Mouse (Mus musculus) E14TG2a.4 (cell line): Measurements from ENCODE around the gene Pop7.

ENCODE experiments used
- H3K27me3 ChIP-seq: 2 replicates; pipeline ENCODE4 v1.6.1; 2014; ENCODE audit warnings: low read length, control low read depth; ENCODE audit not compliant: insufficient read depth
- H3K36me3 ChIP-seq: 2 replicates; pipeline ENCODE4 v1.6.1; 2014; ENCODE audit warnings: low read length, control low read depth; ENCODE audit not compliant: insufficient read depth
- H3K4me1 ChIP-seq: replicated peaks from 2 replicates; pipeline ENCODE4 v1.6.1; 2014; ENCODE audit warnings: low read depth, low read length, control low read depth
- H3K4me3 ChIP-seq: replicated peaks from 2 replicates; pipeline ENCODE4 v1.5.1; 2014; ENCODE audit warnings: mild to moderate bottlenecking, low read length
- H3K9me3 ChIP-seq: 2 replicates; pipeline ENCODE4 v1.6.1; 2014; ENCODE audit warnings: low read length, control low read depth
- CTCF ChIP-seq: conservative IDR thresholded peaks from 2 replicates; pipeline ENCODE4 v1.5.1; 2014; ENCODE audit warnings: low read length
- NANOG ChIP-seq: IDR thresholded peaks from 2 replicates; pipeline ENCODE4 v1.6.1; 2014; ENCODE audit warnings: borderline replicate concordance, low read length, mixed read lengths
- POU5F1 ChIP-seq: IDR thresholded peaks from 2 replicates; pipeline ENCODE4 v1.6.1; 2014; ENCODE audit warnings: low read length, borderline replicate concordance

The Pop7 gene

DNA sequence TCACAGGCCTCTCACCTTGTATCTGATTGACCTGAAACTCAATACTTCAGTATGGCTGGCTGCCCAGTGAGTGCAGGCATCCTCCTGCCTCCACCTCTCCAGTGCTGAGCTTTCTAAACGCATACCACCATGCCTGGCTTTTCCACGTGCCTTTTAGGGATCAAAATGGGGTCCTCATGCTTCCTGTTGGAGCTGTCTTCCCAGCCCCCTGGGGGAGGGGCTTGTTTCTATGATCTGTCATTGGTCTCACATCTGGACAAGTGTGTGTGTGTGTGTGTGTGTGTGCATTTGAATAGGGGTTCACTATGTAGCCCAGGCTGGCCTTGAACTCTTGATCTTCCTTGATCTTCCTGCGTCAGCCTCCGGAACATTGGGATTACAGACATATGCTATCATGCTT lies 35.1 kb upstream of the Pop7 start:
- Histone ChIP-seq H3K4me1 (peaks cover 11% of the 10 kb centered on the region), H3K27me3 (peaks cover 11% of the 10 kb centered on the region), H3K4me3 (no peak overlapping the region), H3K36me3 (no peaks in the 10 kb centered on the region), H3K9me3 (no peaks in the 10 kb centered on the region)
- TF ChIP-seq POU5F1 (no peak), CTCF (no peak), NANOG (no peak)

DNA sequence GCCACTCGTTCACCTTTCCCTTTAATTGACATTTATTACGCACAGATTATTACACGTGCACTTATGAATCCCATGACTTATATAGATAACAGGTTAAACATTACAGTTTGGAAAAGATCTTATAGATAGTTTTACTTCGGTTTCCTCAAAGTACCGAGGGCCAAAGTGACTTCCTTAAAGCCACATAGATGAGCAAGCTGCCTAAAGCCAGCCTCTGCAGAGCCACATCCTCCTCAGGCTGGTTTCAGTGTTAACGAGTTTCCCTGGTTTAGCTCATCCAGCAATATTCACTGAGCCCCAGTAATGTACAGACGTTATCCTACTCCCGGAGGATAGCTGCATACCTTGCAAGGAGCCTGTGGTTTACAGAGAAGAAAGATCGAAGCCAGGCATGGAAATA lies 33.0 kb upstream of the Pop7 start:
- no peak overlapping the region for H3K4me3 ChIP-seq
- H3K36me3 ChIP-seq = peaks cover 1% of the 10 kb centered on the region
- no peaks in the 10 kb centered on the region for H3K9me3 ChIP-seq
- peaks cover 26% of the 10 kb centered on the region for H3K4me1 ChIP-seq
- TF ChIP-seq CTCF = no peak
- no peak for TF ChIP-seq POU5F1
- no peak for TF ChIP-seq NANOG
- peaks cover 20% of the 10 kb centered on the region for H3K27me3 ChIP-seq

DNA sequence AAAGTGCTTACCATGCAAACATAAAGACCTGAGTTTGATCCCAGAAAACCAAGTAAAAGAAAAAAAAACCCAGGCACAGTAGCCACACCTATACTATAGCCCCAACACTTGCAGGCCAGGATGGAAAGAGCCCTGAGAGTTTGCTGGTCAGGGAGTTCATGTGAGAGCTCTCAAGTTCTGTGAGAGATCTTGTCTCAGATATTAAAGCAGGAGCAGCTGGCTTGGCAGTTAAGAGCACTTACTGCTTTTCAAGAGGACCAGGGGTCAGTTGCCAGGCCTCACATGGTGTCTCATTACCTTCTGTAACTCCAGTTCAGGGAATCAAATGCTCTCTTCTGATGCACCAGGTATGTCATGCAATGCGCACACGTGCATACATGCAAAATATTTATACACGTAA lies 32.4 kb upstream of the Pop7 start:
- Histone ChIP-seq H3K4me3 (no peak overlapping the region), H3K9me3 (no peaks in the 10 kb centered on the region), H3K27me3 (peaks cover 20% of the 10 kb centered on the region), H3K4me1 (peaks cover 31% of the 10 kb centered on the region), H3K36me3 (peaks cover 7% of the 10 kb centered on the region)
- TF ChIP-seq NANOG = no peak
- no peak for TF ChIP-seq CTCF
- TF ChIP-seq POU5F1 = no peak

DNA sequence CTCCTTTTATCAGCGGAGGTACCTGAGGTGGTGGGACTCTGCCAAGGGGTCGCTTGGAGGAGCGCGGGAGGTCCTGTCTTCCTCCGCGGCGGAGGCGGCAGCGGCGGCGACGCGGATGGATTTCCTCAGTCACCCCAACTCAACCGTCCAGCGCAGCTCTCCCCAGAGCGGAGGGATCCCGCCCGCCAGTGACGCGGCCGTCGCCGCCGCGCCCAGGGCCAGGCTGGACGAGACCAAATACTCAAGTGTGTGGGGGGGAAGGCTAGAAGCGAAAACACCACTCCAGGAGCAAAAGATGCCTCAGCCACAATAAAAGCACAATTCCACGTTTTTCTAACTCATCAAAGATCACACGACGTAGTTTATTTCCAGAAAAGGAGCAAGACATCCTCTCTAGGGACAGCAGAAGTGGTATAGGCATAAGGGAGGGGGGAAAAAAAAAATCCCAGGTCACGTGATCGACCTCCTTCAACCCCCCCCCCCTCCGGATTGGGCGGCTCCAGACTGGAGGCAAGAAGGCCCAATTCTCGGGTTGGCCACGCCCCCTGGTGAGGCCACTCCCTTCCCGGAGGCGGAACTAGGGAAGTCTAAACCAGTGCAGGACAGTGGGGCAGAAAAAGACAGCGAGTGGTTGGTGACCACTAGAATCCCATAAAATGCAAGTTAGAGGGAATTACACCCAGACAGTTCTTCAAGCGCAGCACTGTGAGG lies 31.0 kb upstream of the Pop7 start, which contains the start of the genes Epo and Gnb2:
Gene Epo (minus strand): TSS at position 126 of the 711 bp plus-strand sequence.
Gene Gnb2 (minus strand): TSS at position 394 of the 711 bp plus-strand sequence.
- Histone ChIP-seq H3K4me3 (peak within 1 kb of the TSS; percentile 89), H3K9me3 (no peaks in the 10 kb centered on the region), H3K4me1 (peaks cover 46% of the 10 kb centered on the region), H3K36me3 (peaks cover 22% of the 10 kb centered on the region), H3K27me3 (peaks cover 14% of the 10 kb centered on the region)
- TF ChIP-seq POU5F1 = no peak
- TF ChIP-seq NANOG = no peak
- TF ChIP-seq CTCF = no peak

DNA sequence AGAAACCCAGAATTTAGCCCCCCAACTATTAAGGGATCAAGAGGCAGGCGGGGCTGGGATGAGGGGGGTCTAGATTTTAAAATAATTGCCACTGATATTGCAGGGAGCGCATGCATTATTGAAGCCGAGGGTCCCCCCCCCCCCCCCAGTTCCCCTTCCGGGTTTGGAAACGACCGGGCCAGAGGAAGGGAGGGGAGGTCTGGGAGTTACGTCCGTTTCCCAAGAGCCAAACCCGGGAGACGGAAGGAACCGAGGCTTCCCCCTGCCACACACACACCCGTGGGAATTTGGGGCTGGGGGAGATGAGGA lies 30.4 kb upstream of the Pop7 start:
- Histone ChIP-seq H3K4me3 (peak overlapping the region; percentile 89), H3K4me1 (peaks cover 51% of the 10 kb centered on the region), H3K36me3 (peaks cover 27% of the 10 kb centered on the region), H3K27me3 (peaks cover 14% of the 10 kb centered on the region), H3K9me3 (no peaks in the 10 kb centered on the region)
- TF ChIP-seq CTCF = no peak
- TF ChIP-seq POU5F1 = no peak
- TF ChIP-seq NANOG = no peak

DNA sequence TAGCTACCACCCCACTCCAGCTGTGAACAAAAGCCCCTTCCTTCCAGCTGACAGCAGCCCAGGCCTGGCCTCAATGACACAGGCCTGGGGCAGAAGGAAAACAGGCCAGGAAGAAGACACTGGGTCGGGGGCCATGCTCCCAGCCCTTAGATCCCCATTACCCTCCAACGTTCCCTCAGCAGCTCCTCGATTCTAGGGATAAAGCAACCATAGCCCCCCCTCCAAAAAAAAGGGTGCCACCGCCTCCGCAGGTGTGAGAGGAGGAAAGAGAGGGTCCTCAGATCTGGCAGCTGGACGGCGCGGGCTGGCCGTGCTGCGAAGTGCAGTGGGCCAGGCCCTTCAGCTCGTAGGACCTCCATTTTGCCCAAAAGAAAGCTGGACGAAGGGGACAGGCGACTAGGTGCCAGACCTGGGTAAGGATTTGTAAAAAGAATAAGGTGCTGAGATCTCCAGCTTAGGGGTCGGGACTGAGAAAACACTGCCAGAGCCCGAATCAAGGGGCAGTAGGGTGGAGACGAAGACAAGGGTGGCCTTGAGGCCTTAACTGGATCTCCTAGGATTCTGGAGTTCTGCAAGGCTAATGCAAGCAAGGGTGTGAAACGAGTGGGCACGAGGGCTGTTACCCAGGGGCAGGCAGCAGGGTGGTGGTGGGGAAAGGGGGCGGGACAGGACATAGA lies 30.0 kb upstream of the Pop7 start:
- Histone ChIP-seq H3K4me3 (peak overlapping the region; percentile 89), H3K9me3 (no peaks in the 10 kb centered on the region), H3K36me3 (peaks cover 32% of the 10 kb centered on the region), H3K4me1 (peaks cover 51% of the 10 kb centered on the region), H3K27me3 (peaks cover 14% of the 10 kb centered on the region)
- no peak for TF ChIP-seq CTCF
- no peak for TF ChIP-seq NANOG
- no peak for TF ChIP-seq POU5F1

DNA sequence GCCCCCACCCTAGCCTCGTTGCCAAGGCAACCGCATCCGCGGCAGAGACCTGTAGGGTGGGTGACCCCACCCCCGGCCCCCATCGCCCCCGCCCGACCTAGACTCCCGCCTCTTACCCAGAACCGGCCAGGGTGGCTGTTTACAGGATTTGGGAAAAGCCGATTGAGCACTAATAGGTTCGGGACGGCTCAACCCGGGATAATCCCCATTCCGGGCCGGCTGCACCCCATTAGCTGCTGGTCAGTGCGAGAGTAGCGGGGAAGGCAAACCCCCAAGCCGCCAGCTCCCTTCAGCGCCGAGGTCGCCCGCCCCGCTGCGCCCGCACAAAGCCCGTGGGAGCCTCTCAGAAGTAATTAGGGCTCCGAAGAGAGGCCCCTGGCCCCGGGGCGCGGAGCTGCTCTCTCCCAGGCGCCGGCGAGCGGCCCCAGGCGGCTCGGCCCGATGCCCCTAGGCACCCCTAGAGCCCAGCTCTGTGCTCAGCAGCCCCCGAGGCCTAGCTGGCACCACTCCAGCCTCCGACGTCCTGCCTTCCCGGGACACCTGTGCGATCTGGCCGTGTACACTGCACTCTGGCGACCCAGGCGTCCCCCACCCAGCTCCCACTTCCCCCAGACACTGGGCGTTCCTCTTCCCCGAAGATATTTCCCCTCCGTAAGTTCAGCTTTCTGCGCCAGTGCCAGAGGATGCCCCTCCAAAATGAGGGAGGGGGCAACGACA lies 29.3 kb upstream of the Pop7 start:
- H3K4me1 ChIP-seq = peaks cover 57% of the 10 kb centered on the region
- peak overlapping the region; percentile 89 for H3K4me3 ChIP-seq
- peaks cover 39% of the 10 kb centered on the region for H3K36me3 ChIP-seq
- H3K9me3 ChIP-seq = no peaks in the 10 kb centered on the region
- peaks cover 12% of the 10 kb centered on the region for H3K27me3 ChIP-seq
- TF ChIP-seq CTCF (no peak), NANOG (no peak), POU5F1 (no peak)

DNA sequence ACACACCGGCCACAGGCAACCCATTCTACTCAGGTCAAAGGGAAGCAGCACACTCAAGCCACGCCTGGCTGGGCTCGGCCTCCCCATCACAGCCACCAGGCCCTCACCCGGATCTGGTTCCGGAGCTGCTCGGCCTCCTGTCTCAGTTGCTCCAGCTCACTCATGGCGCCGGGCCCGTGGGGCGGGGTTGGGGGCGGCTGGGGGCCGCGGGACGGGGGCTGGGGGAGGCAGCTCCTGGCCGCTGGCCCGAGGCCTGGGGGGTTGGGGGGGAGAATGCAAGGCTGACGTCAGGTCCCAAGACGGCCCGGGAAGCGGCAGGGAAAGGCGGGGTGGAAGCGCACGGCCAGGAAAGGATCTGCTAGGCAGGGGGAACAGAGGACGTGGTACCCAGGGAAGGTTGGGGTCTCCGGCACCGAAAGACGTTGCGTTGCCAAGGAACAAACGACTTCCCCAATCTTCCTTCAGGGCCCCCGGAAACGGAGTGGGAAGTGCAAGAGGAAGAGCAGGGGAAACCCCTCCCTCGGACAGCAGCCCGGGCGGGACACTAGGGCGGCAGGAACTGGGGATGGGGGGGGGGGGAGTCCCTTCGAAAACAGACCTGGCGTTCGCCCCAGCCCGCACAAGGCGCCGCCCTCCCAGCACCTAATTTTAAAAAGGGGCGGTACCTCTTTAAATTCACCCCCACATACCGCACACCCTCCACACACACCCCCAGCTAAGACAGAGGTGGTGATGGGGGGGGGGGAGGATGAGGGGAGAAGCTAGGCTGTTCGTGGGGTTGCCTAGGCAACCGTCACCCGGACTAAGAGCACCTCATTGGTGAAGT lies 28.5 kb upstream of the Pop7 start:
- H3K4me1 ChIP-seq = peaks cover 65% of the 10 kb centered on the region
- TF ChIP-seq CTCF = no peak
- no peak for TF ChIP-seq NANOG
- no peak for TF ChIP-seq POU5F1
- H3K9me3 ChIP-seq = no peaks in the 10 kb centered on the region
- peak overlapping the region; percentile 89 for H3K4me3 ChIP-seq
- peaks cover 9% of the 10 kb centered on the region for H3K27me3 ChIP-seq
- peaks cover 46% of the 10 kb centered on the region for H3K36me3 ChIP-seq
